Mouse (Mus musculus): ENCODE results near the gene Morf4l1.
A peak's percentile ranks its signal among the peaks of the same experiment; 100 is the strongest.

The Morf4l1 gene

GRCm38 (mm10) chr9:90114567-90115307 lies at the start of gene Morf4l1:
Morf4l1 (minus strand) TSS chr9:90114774.
- peak; percentile 92 to 95 for DNase-seq (ENCODE audit: low spot score in 2 of 2)

- DNase-seq (ENCODE audit: low spot score in 2 of 2), result no peak
These were observed 49.1 kb upstream of the Morf4l1 start for GRCm38 (mm10) chr9:90163749-90164095.

GRCm38 (mm10) chr9:90162926-90163748 lies 48.6 kb upstream of the Morf4l1 start, which contains the start of gene Adamts7:
Adamts7 (plus strand) TSS chr9:90163069.
- peak in 1 of 2 experiments; percentile 14 for DNase-seq (ENCODE audit: low spot score in 2 of 2)

- peak in 1 of 2 experiments; percentile 28 for DNase-seq (ENCODE audit: low spot score in 2 of 2)
These were observed 47.8 kb upstream of the Morf4l1 start for GRCm38 (mm10) chr9:90162243-90162925.

GRCm38 (mm10) chr9:90146869-90147268 lies 32.3 kb upstream of the Morf4l1 start:
- DNase-seq (ENCODE audit: low spot score in 2 of 2), result no peak

GRCm38 (mm10) chr9:90145788-90146187 lies 31.2 kb upstream of the Morf4l1 start:
- DNase-seq (ENCODE audit: low spot score in 2 of 2), result no peak

GRCm38 (mm10) chr9:90136678-90136965 lies 22.0 kb upstream of the Morf4l1 start:
- DNase-seq (ENCODE audit: low spot score in 2 of 2), result no peak

- DNase-seq (ENCODE audit: low spot score in 2 of 2), result no peak
These were observed 21.5 kb upstream of the Morf4l1 start for GRCm38 (mm10) chr9:90135963-90136677.

GRCm38 (mm10) chr9:90135466-90135865 lies 20.9 kb upstream of the Morf4l1 start:
- no peak for DNase-seq (ENCODE audit: low spot score in 2 of 2)

- DNase-seq (ENCODE audit: low spot score in 2 of 2), result no peak
These were observed 19.2 kb upstream of the Morf4l1 start for GRCm38 (mm10) chr9:90133562-90134355.

- no peak for DNase-seq (ENCODE audit: low spot score in 2 of 2)
These were observed 14.1 kb upstream of the Morf4l1 start for GRCm38 (mm10) chr9:90128636-90129201.

GRCm38 (mm10) chr9:90127146-90127545 lies 12.6 kb upstream of the Morf4l1 start:
- no peak for DNase-seq (ENCODE audit: low spot score in 2 of 2)

- peak; percentile 79 to 82 for DNase-seq (ENCODE audit: low spot score in 2 of 2)
These were observed 11.9 kb upstream of the Morf4l1 start for GRCm38 (mm10) chr9:90126260-90127010.

- DNase-seq (ENCODE audit: low spot score in 2 of 2), result no peak
These were observed 11.0 kb upstream of the Morf4l1 start for GRCm38 (mm10) chr9:90125416-90126099.

GRCm38 (mm10) chr9:90124873-90125245 lies 10.3 kb upstream of the Morf4l1 start:
- DNase-seq (ENCODE audit: low spot score in 2 of 2), result no peak

GRCm38 (mm10) chr9:90124156-90124872 lies 9.7 kb upstream of the Morf4l1 start:
- no peak for DNase-seq (ENCODE audit: low spot score in 2 of 2)

GRCm38 (mm10) chr9:90122246-90122740 lies 7.7 kb upstream of the Morf4l1 start:
- no peak for DNase-seq (ENCODE audit: low spot score in 2 of 2)

- DNase-seq (ENCODE audit: low spot score in 2 of 2), result no peak
These were observed 2.7 kb upstream of the Morf4l1 start for GRCm38 (mm10) chr9:90117234-90117633.

GRCm38 (mm10) chr9:90115308-90115700 lies 730 bp upstream of the Morf4l1 start:
- DNase-seq (ENCODE audit: low spot score in 2 of 2), result no peak
